Mouse (Mus musculus): ENCODE results near the gene Crbn. TPM values are rescaled to one million over a fixed set of nuclear protein-coding genes. Genes with fewer than 3 reads are reported as not detected.

The Crbn gene
- polyA plus RNA-seq, 1 experiment from 2014 or later = 26.3 TPM

GRCm38 (mm10) chr6:106745673-106746394 lies 54.0 kb downstream of the Crbn start:
- H3K9me3 ChIP-seq (ENCODE audit: control insufficient read depth, low read length) = no peaks in the 10 kb centered on the region
- ATAC-seq (ENCODE audit: low FRiP score, low TSS enrichment) = no peak

GRCm38 (mm10) chr6:106743556-106744233 lies 56.2 kb downstream of the Crbn start:
- Histone ChIP-seq H3K4me1 (replicated peaks; ENCODE audit: control insufficient read depth, insufficient read depth) (no peaks in the 10 kb centered on the region), H3K9ac (ENCODE audit: low read length) (no peak overlapping the region), H3K4me2 (replicated peaks; ENCODE audit: low read depth) (no peak overlapping the region), H3K36me3 (ENCODE audit: control insufficient read depth, insufficient read depth, low read length) (no peaks in the 10 kb centered on the region), H3K27ac (replicated peaks) (no peak overlapping the region), H3K4me3 (ENCODE audit: low read depth, low read length) (no peak overlapping the region), H3K9me3 (ENCODE audit: control insufficient read depth, low read length) (no peaks in the 10 kb centered on the region), H3K27me3 (ENCODE audit: control insufficient read depth, insufficient read depth, low read length) (no peaks in the 10 kb centered on the region)
- ATAC-seq (ENCODE audit: low FRiP score, low TSS enrichment) = no peak
- no peak for DNase-seq (ENCODE audit: low spot score)
- 68% methylated on average over 7 of the region's 7 CpGs for WGBS
- TF ChIP-seq CTCF (IDR thresholded peaks at IDR 0.05; ENCODE audit: low read depth) (no peak), EP300 (optimal IDR thresholded peaks at IDR 0.05) (no peak)

More at GRCm38 (mm10) chr6:106745673-106746394, 54.0 kb downstream of the Crbn start:
- WGBS = 58% methylated on average over 7 of the region's 7 CpGs
- H3K36me3 ChIP-seq (ENCODE audit: control insufficient read depth, insufficient read depth, low read length) = no peaks in the 10 kb centered on the region
- no peak overlapping the region for H3K9ac ChIP-seq (ENCODE audit: low read length)
- H3K27me3 ChIP-seq (ENCODE audit: control insufficient read depth, insufficient read depth, low read length) = no peaks in the 10 kb centered on the region
- DNase-seq (ENCODE audit: low spot score) = no peak
- no peak overlapping the region for H3K27ac ChIP-seq (replicated peaks)
- H3K4me3 ChIP-seq (ENCODE audit: low read depth, low read length) = no peak overlapping the region
- H3K4me1 ChIP-seq (replicated peaks; ENCODE audit: control insufficient read depth, insufficient read depth) = no peaks in the 10 kb centered on the region
- H3K4me2 ChIP-seq (replicated peaks; ENCODE audit: low read depth) = no peak overlapping the region
- no peak for TF ChIP-seq EP300 (optimal IDR thresholded peaks at IDR 0.05)
- TF ChIP-seq CTCF (IDR thresholded peaks at IDR 0.05; ENCODE audit: low read depth) = no peak

GRCm38 (mm10) chr6:106740244-106740825 lies 59.5 kb downstream of the Crbn start:
- WGBS = 75% methylated on average over 1 of the region's 1 CpGs

DNA sequence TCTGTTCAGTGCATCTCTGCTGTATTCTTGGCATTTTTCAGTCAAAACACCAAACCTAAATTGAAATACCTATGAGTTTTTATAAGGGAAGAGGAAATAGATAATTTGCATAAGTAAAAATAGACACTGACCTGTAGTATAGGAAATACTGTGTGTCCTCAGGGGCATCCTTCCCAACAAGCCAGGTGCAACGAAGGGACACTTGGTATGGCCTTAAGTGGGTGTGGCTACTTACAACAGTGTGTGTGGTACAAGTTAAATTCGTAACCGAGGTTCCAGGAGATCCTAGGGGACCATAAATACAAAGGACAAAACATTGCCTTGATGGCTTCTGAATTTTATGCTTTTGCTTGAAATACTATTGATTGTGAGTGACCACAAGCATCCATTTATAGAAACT lies 61.6 kb downstream of the Crbn start:
- Histone ChIP-seq H3K36me3 (ENCODE audit: control insufficient read depth, insufficient read depth, low read length) (no peaks in the 10 kb centered on the region), H3K9ac (ENCODE audit: low read length) (no peak overlapping the region), H3K27ac (replicated peaks) (no peak overlapping the region), H3K4me2 (replicated peaks; ENCODE audit: low read depth) (no peak overlapping the region), H3K4me3 (ENCODE audit: low read depth, low read length) (no peak overlapping the region), H3K27me3 (ENCODE audit: control insufficient read depth, insufficient read depth, low read length) (no peaks in the 10 kb centered on the region), H3K9me3 (ENCODE audit: control insufficient read depth, low read length) (no peaks in the 10 kb centered on the region), H3K4me1 (replicated peaks; ENCODE audit: control insufficient read depth, insufficient read depth) (no peaks in the 10 kb centered on the region)
- no peak for ATAC-seq (ENCODE audit: low FRiP score, low TSS enrichment)
- 63% methylated on average over 3 of the region's 3 CpGs for WGBS
- no peak for TF ChIP-seq CTCF (IDR thresholded peaks at IDR 0.05; ENCODE audit: low read depth)
- TF ChIP-seq EP300 (optimal IDR thresholded peaks at IDR 0.05) = no peak
- no peak for DNase-seq (ENCODE audit: low spot score)

More at GRCm38 (mm10) chr6:106740244-106740825, 59.5 kb downstream of the Crbn start:
- Histone ChIP-seq H3K4me2 (replicated peaks; ENCODE audit: low read depth) (no peak overlapping the region), H3K4me3 (ENCODE audit: low read depth, low read length) (no peak overlapping the region), H3K9ac (ENCODE audit: low read length) (no peak overlapping the region), H3K9me3 (ENCODE audit: control insufficient read depth, low read length) (no peaks in the 10 kb centered on the region), H3K4me1 (replicated peaks; ENCODE audit: control insufficient read depth, insufficient read depth) (no peaks in the 10 kb centered on the region), H3K27me3 (ENCODE audit: control insufficient read depth, insufficient read depth, low read length) (no peaks in the 10 kb centered on the region), H3K27ac (replicated peaks) (no peak overlapping the region), H3K36me3 (ENCODE audit: control insufficient read depth, insufficient read depth, low read length) (no peaks in the 10 kb centered on the region)
- no peak for TF ChIP-seq EP300 (optimal IDR thresholded peaks at IDR 0.05)
- no peak for ATAC-seq (ENCODE audit: low FRiP score, low TSS enrichment)
- DNase-seq (ENCODE audit: low spot score) = no peak

DNA sequence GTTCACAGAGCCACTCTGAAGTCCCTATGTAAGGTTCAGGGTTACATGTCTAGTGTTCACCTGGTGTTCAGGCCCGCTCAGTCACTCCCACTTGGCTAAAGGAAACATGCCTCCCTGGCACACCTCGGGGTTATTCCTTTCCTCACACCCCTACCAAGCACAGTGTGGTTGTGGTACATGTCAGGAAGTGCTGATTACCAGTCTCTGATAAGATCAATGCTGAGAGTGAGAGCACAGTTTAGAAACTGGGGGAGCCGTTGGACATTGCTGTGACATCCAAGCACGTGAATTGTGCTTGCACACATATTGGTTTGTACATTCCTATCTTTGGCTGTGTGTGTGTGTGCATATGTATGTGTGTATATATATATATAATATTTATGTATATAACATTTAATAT lies 67.3 kb downstream of the Crbn start:
- Histone ChIP-seq H3K36me3 (ENCODE audit: control insufficient read depth, insufficient read depth, low read length) (no peaks in the 10 kb centered on the region), H3K9ac (ENCODE audit: low read length) (no peak overlapping the region), H3K27me3 (ENCODE audit: control insufficient read depth, insufficient read depth, low read length) (no peaks in the 10 kb centered on the region), H3K4me3 (ENCODE audit: low read depth, low read length) (no peak overlapping the region), H3K4me1 (replicated peaks; ENCODE audit: control insufficient read depth, insufficient read depth) (no peaks in the 10 kb centered on the region), H3K4me2 (replicated peaks; ENCODE audit: low read depth) (no peak overlapping the region), H3K9me3 (ENCODE audit: control insufficient read depth, low read length) (no peaks in the 10 kb centered on the region), H3K27ac (replicated peaks) (no peak overlapping the region)
- 78% methylated on average over 4 of the region's 4 CpGs for WGBS
- DNase-seq (ENCODE audit: low spot score) (no peak), ATAC-seq (ENCODE audit: low FRiP score, low TSS enrichment) (no peak)
- TF ChIP-seq CTCF (IDR thresholded peaks at IDR 0.05; ENCODE audit: low read depth) = no peak
- TF ChIP-seq EP300 (optimal IDR thresholded peaks at IDR 0.05) = no peak

Other genes with a start within 250 kb of the Crbn start
- gene Il5ra, start 51.0 kb downstream of the Crbn start, polyA plus RNA-seq (2015; fragmentation: Nextera tagmentation; extraction: Ambion mirVana) = not detected in 2 replicates
- 37.9 and 41.8 TPM in 2 replicates for gene Trnt1, start 31.0 kb downstream of the Crbn start, polyA plus RNA-seq (2015; fragmentation: Nextera tagmentation; extraction: Ambion mirVana)